Mouse (Mus musculus) layer of hippocampus, postnatal 36 days (tissue): ENCODE data around the gene Pde3b. TPM values are rescaled to one million over a fixed set of nuclear protein-coding genes. Genes with fewer than 3 reads are reported as not detected.
"Not testable (repeated sequence)": the region's sequence is repeated elsewhere in the genome, so short reads cannot be mapped to it uniquely, and the experiment has no call there.

ENCODE experiments used
- DNase-seq, 2 experiments: peaks; one replicate each; pipeline ENCODE4 v3.0.0; 2022
- total RNA-seq, 2 experiments: library from RNA; stranded (reverse); gene quantifications; 2 replicates each; pipeline ENCODE4 v1.2.3; 2021

Gene Pde3b
- total RNA-seq, 2 experiments from 2014 or later = 9.6 to 11.7 TPM

DNA sequence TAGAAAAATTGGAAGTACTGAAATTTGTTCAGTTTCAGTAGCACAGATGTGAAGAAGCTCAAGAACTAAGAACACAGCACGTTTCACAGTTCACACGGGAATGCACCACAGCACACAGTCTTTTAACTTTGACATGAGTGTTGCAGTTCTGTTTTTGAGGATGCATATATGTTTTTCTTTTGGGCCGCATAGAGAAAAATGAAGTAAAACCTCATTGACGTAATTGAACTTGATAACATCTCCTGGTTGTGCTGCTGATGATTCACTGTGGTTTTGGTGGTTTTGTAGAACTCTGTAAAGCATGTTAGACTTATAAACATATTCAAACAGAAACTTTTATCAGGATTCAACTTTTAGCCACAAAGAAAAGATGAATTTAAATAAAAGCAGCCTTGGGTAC is 64.7 kb downstream of the Pde3b start:
- no peak for DNase-seq

DNA sequence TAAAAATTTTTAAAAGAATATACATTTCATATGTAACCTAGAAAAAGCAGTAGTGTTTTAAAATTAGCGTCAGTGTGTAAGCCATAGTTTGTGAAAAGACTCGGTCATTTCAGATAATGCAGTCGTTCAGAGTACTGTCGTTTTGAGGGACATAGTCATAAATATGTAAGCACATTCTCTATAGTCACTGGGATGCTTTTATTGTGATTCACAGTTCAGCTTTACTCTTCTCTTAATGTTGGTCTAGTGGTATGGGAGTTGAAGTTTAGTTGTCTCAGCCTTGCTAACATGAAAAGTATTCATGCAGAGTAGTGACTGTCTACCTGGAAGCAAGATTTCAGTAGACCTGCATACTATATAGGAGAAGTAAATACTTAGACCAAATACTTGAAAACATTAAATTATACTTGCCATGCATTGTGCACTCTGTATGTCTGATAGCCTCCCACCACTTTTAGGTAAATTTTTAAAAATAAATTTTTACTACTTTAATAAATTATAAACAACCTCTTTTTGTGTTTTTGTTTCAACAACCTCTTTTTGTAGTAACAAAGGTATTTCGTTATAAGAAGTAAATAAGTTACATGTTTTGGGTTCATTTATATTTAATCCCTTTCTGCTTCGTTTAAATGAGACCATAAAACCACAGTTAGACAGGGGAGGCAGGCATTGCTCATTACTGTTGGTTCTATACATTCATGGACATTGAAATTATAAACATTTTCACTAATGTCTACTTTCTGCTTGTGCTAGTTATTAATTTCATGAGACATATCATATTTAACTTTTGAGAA is 65.3 kb downstream of the Pde3b start:
- DNase-seq = no peak

DNA sequence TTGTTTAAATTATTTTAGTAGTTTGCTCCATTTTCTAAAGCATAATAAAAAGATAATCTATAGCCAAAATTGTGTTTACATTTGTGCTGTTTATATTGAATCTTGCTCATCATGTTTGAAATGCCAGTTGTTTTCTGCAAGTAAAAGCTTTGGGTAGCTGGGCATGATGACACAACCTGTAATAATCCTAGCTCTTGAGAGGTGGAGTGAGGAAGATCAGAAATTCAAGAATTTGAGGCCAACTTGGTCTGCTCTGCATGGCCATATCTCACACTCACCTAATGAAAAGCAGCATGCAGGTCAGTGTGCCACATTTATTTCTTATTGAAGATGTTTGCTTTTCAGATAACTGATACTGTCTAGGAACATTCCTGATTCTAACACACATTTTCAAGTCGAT is 65.9 kb downstream of the Pde3b start:
- DNase-seq = no peak

GRCm38 (mm10) chr7:114481429-114481931 is 66.4 kb downstream of the Pde3b start:
- no peak for DNase-seq

DNA sequence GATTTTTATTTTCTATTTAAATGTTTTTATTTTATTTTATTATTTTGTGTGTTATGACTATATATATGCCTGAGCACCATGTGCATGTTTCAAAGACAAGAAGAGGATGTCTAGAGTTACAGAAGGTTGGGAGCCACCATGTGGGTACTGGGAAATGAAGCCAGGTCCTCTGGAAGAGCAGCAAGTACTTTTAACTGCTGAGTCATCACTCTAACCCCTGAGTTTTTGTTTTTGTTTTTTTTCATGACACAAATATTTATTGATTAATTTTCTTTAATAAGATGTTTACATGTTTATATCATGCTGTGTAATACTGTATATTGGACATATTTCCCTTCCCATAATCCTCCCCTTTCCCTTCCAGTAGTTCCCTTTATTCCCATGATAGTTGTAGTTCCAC is 77.5 kb downstream of the Pde3b start:
- no peak for DNase-seq

DNA sequence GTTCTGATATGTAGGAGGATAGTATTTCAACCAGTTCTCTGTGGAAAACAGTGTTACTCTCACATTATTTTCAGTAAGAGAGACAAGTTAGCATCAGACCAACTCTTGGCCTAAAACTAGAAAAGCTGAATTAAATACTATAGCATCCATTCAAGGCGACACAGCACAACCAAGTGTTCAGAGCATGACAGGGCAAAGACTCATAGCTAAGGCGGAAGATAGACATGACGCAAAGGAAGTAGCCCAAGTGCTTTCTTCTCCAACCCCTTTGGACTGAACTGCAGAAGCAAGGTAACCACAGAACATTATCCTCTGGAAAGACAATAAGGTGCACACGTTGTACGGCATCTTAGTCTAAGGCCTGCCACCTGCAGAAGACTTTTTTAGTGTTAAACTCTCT is 79.0 kb downstream of the Pde3b start:
- no peak for DNase-seq

DNA sequence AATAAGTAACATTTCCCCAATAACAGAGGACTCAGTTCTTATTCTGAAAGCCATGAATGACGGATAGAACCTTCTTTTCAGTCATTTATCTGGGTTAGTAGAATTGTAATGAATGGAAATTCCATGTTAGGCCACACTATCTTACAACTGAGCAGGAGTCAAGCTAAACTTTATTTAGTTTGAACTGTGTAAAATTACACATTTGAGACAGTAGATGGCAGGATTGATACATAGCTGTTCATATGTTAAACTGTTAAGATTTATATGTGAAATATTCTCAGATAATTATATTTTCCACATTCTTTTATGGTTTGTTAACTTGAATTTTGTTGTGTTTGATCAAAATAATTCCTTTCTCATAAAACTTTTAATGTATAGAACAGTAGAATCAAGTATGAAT is 84.2 kb downstream of the Pde3b start:
- DNase-seq = no peak

GRCm38 (mm10) chr7:114508879-114509278 is 93.8 kb downstream of the Pde3b start:
- no peak for DNase-seq

- no peak for DNase-seq
Observed at GRCm38 (mm10) chr7:114520122-114520521, 105.0 kb downstream of the Pde3b start.

DNA sequence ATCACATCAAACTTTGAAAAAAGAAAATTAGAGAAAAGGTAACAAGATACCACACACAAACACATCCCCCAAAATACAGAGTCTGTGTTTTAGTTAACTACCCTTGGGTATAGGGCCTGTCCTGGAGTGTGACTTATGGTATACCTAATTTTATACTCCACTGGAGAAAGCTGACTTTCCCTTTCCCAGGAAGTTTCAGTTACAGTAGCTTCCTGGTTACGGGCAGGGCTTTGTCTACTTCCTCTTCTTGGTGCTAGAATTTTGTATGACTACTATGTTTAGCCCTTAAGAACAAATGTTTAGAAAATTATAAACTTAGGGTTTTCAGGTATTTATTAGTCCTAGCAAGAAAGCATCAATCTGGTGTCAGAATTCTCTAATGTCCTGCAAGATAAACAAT is 111.2 kb downstream of the Pde3b start:
- DNase-seq = no peak

GRCm38 (mm10) chr7:114536179-114536578 is 121.1 kb downstream of the Pde3b start:
- DNase-seq = no peak

GRCm38 (mm10) chr7:114562531-114563241 is 147.6 kb downstream of the Pde3b start, which contains the start of gene Cyp2r1:
Cyp2r1 (minus strand) TSS chr7:114562972.
- DNase-seq = peak; percentile 78 to 84

- DNase-seq = not testable (repeated sequence)
Observed at GRCm38 (mm10) chr7:114573866-114574265, 158.8 kb downstream of the Pde3b start.

GRCm38 (mm10) chr7:114576931-114577330 is 161.8 kb downstream of the Pde3b start:
- DNase-seq = no peak

GRCm38 (mm10) chr7:114577665-114578064 is 162.6 kb downstream of the Pde3b start:
- DNase-seq = no peak

- DNase-seq = peak; percentile 30 to 49
Observed at GRCm38 (mm10) chr7:114580426-114580825, 165.3 kb downstream of the Pde3b start.

DNA sequence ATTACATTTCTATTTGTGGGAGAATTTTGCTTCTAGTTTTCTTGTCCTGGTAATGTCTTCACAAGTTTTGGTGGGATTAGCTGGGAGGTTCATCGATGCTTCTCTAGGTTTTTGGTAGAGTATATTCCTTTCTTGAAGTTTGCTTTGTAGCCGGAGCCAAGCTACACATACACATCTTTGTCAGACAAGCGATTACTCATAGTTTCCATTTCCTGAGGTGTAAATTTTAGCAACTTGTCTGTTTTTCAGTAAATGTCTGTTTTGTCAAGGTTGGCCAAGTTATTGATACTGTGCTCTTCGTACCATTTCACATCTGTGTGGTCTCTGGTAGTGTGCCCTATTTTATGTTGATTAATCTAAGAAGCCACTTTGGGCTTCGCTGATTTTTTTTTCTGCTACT is 166.1 kb downstream of the Pde3b start:
- DNase-seq = no peak

- DNase-seq = no peak
Observed at GRCm38 (mm10) chr7:114582441-114582840, 167.4 kb downstream of the Pde3b start.

Other genes starting within 250 kb of the Pde3b start
- 10 to 100 TPM; 64.0 to 67.3 TPM for gene Copb1, start 160.6 kb upstream of the Pde3b start, total RNA-seq
- gene Psma1, start 139.2 kb upstream of the Pde3b start, total RNA-seq = 100 to 1,000 TPM; 117 to 124 TPM
- 1 to 10 TPM; 1.2 to 1.9 TPM for gene Cyp2r1, start 147.7 kb downstream of the Pde3b start, total RNA-seq
- gene Calca, start 221.1 kb downstream of the Pde3b start, total RNA-seq = 1 to 10 TPM in 1 of 2 experiments, not detected in 1; 1.0 TPM